Mouse (Mus musculus) hindbrain, embryonic 14.5 days (tissue): ENCODE measurements around the gene Tec. TPM values are rescaled to one million over a fixed set of nuclear protein-coding genes. Genes with fewer than 3 reads are reported as not detected.
A peak's percentile ranks its signal among the peaks of the same experiment; 100 is the strongest.

Experiments used
- ATAC-seq: fragments of 200-750 bp; cut with Nextera tagmentation; 2 replicates; pipeline ENCODE4 v1.8.0; 2017; ENCODE audit warnings: moderate number of reproducible peaks, mild to moderate bottlenecking, moderate TSS enrichment, moderate library complexity; ENCODE audit not compliant: low FRiP score
- DNase-seq: peaks from one replicate; pipeline ENCODE4 v3.0.0-alpha.2; 2015; ENCODE audit warnings: low spot score
- H3K27ac ChIP-seq: fragments of 300-500 bp; sonication (generic); 2 replicates; pipeline ENCODE4 v1.5.1; 2014; ENCODE audit warnings: mild to moderate bottlenecking, moderate library complexity
- H3K27me3 ChIP-seq: fragments of 300-500 bp; sonication (generic); 2 replicates; pipeline ENCODE4 v1.6.1; 2014; ENCODE audit warnings: mild to moderate bottlenecking, low read length, mixed read lengths; ENCODE audit not compliant: control insufficient read depth, insufficient read depth
- H3K36me3 ChIP-seq: fragments of 300-500 bp; sonication (generic); replicated peaks from 2 replicates; pipeline ENCODE4 v1.6.1; 2014; ENCODE audit not compliant: control insufficient read depth, insufficient read depth
- H3K4me1 ChIP-seq: fragments of 300-500 bp; sonication (generic); replicated peaks from 2 replicates; pipeline ENCODE4 v1.6.1; 2014; ENCODE audit warnings: antibody characterized with exemption, low read length, mixed read lengths; ENCODE audit not compliant: control insufficient read depth, insufficient read depth
- H3K4me2 ChIP-seq: fragments of 300-500 bp; sonication (generic); replicated peaks from 2 replicates; pipeline ENCODE4 v1.6.1; 2014; ENCODE audit warnings: mild to moderate bottlenecking, moderate library complexity
- H3K4me3 ChIP-seq: fragments of 300-500 bp; sonication (generic); replicated peaks from 2 replicates; pipeline ENCODE4 v1.5.1; 2014; ENCODE audit warnings: mild to moderate bottlenecking, low read length
- H3K9ac ChIP-seq: fragments of 300-500 bp; sonication (generic); 2 replicates; pipeline ENCODE4 v1.6.1; 2014
- H3K9me3 ChIP-seq: fragments of 300-500 bp; sonication (generic); 2 replicates; pipeline ENCODE4 v1.6.1; 2016; ENCODE audit warnings: low read length; ENCODE audit not compliant: control insufficient read depth
- WGBS: fragments of 180-500 bp; shearing (Covaris S2); extraction: QIAGEN DNeasy Blood & Tissue Kit; methylation state at CpG from one replicate; pipeline ENCODE4 v1.1.7; 2014; 5-methylcytosine and 5-hydroxymethylcytosine counted together
- polyA plus RNA-seq: library from polyadenylated mRNA; unstranded; fragments of >200 nt; fragmentation: Nextera tagmentation; extraction: Ambion mirVana; gene quantifications from 2 replicates; pipeline ENCODE4 v1.2.1, GENCODE M21; 2014

Tec gene
- polyA plus RNA-seq, 1 experiment from 2014 or later, result 7.6 TPM

- no peaks in the 10 kb centered on the region for H3K27me3 ChIP-seq
- DNase-seq, result no peak
- H3K9ac ChIP-seq, result no peak overlapping the region
- no peak overlapping the region for H3K4me2 ChIP-seq
- H3K36me3 ChIP-seq, result no peaks in the 10 kb centered on the region
- H3K27ac ChIP-seq, result no peak overlapping the region
- no peaks in the 10 kb centered on the region for H3K9me3 ChIP-seq
- H3K4me3 ChIP-seq, result no peak overlapping the region
- H3K4me1 ChIP-seq, result no peaks in the 10 kb centered on the region
- WGBS, result 82% methylated on average over 6 of the region's 6 CpGs
- ATAC-seq, result no peak
These were observed 19.3 kb downstream of the Tec start for GRCm38 (mm10) chr5:72848889-72849435.

DNA sequence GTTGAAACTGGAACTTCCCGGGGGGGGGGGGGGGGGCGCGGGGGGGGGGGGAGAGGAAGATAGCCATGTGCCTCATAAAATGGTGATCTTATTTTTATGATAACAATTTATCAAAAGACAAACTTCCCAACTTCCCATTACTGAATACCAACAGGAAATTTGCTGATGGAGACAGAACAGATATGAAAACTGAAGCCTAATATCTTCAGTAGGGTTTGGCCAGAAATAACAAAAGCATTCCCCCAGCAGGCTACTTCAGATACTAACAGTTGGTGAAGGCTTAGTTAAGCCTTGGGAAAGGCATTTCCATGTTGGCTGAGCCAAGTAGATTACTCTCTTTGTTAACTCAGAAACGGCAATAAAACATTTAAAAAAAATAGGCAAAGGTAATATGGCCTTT is 21.6 kb downstream of the Tec start:
- H3K4me2 ChIP-seq, result no peak overlapping the region
- no peaks in the 10 kb centered on the region for H3K9me3 ChIP-seq
- DNase-seq, result no peak
- no peaks in the 10 kb centered on the region for H3K36me3 ChIP-seq
- H3K4me3 ChIP-seq, result no peak overlapping the region
- ATAC-seq, result no peak
- no peak overlapping the region for H3K9ac ChIP-seq
- H3K27ac ChIP-seq, result no peak overlapping the region
- no peaks in the 10 kb centered on the region for H3K4me1 ChIP-seq
- H3K27me3 ChIP-seq, result no peaks in the 10 kb centered on the region
- WGBS, result 70% methylated on average over 1 of the region's 4 CpGs

DNA sequence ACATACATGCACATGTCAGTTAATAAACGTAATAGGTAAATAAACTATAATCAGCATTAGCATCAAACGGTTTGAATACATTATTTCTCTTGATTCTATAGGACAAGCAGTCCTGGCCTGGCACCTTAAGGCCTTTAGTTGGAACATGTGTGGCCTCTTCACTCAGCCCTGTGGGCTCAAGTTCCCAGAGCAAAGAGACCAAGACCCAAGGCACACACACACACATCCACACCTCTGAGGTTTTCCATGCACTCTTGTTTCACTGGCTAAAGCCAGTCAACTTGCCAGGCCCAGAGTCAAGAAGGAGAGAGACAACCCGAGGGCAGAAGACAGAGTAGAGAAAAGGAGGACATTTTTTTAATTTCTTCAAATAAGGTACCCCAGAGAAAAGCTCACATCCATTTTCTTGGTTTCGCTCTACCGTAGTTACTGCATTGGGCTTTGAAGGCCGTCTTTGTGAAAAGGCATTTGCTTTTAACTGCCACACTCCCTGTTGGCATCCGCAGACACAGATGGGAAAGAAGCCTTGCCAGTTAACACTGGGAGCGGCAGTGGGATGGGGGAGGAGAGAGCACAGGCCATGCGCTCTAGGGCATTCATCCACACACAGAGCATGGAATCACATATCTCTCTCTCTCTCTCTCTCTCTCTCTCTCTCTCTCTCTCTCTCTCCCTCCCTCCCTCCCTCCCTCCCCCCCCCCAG is 22.2 kb downstream of the Tec start:
- Histone ChIP-seq H3K4me3 (no peak overlapping the region), H3K27ac (no peak overlapping the region), H3K4me2 (no peak overlapping the region), H3K27me3 (no peaks in the 10 kb centered on the region), H3K9me3 (0 out of 2 replicates have a peak, but pooled peaks cover 1% of the 10 kb centered on the region), H3K4me1 (no peaks in the 10 kb centered on the region), H3K36me3 (no peaks in the 10 kb centered on the region), H3K9ac (no peak overlapping the region)
- DNase-seq (peak; percentile 53), ATAC-seq (peak; percentile 80)
- 63% methylated on average over 9 of the region's 9 CpGs for WGBS

DNA sequence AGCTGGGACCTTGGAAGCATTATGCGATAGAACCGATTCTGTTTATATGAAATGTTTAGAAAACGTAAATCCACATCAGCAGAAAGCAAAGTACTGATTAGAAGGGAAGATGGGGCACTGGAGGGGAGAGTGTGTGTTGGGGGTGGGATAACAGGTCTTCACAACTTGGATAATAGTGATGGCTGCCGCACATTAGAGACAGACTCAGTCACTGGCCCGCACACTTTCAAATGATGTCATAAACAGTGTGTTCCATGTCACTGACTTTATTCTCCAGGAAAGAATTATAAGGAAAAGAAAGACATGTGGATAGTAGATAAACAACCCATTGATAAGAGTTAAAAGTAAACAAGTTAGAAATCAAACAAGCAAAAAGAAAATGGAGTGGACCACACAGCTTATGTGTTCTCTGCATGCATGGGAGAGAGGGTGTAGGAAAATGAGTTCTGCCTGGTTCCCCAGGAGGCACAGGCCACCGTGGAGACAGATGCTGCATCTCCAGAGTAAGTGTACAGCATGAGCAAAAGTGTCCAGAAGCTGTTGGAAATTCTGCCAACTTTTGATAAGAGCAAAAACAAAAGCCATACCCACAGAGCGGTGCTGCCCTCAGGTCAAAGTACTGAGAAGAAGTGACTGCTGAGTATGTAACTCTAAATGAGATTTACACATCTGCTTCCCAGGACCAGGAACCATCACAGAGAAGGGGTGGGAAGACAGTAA is 23.3 kb downstream of the Tec start:
- H3K4me1 ChIP-seq, result no peaks in the 10 kb centered on the region
- no peaks in the 10 kb centered on the region for H3K36me3 ChIP-seq
- no peak overlapping the region for H3K27ac ChIP-seq
- no peak overlapping the region for H3K4me3 ChIP-seq
- WGBS, result 81% methylated on average over 7 of the region's 7 CpGs
- no peak for DNase-seq
- no peaks in the 10 kb centered on the region for H3K27me3 ChIP-seq
- no peak for ATAC-seq
- H3K9ac ChIP-seq, result no peak overlapping the region
- H3K4me2 ChIP-seq, result no peak overlapping the region
- H3K9me3 ChIP-seq, result 0 out of 2 replicates have a peak, but pooled peaks cover 9% of the 10 kb centered on the region

DNA sequence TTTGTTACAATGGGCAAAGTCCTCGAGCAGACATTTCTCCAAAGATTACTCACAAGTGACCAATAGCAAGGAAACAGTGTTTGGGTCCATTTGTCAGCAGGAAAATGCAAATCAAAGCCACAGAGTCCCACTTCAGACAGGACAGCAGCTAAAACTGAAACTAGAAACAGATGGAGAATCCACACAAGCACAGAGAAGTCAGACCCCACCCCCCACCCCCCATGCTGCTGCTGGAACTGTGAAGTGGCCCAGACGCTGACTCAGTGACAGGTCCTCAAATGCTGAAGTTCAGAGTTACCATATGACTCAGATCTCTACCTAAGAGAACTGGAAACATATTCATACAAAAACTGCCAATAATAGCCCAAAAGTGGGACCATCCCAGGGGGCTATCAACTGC is 24.0 kb downstream of the Tec start:
- Histone ChIP-seq H3K27ac (no peak overlapping the region), H3K9me3 (0 out of 2 replicates have a peak, but pooled peaks cover 9% of the 10 kb centered on the region), H3K27me3 (no peaks in the 10 kb centered on the region), H3K9ac (no peak overlapping the region), H3K4me3 (no peak overlapping the region), H3K4me1 (no peaks in the 10 kb centered on the region), H3K4me2 (no peak overlapping the region), H3K36me3 (no peaks in the 10 kb centered on the region)
- 56% methylated on average over 2 of the region's 2 CpGs for WGBS
- no peak for ATAC-seq
- DNase-seq, result no peak

- no peak for DNase-seq
- H3K9me3 ChIP-seq, result peaks cover 13% of the 10 kb centered on the region; the same call in 1 of the 2 replicates
- WGBS, result 92% methylated on average over 3 of the region's 3 CpGs
- H3K4me2 ChIP-seq, result no peak overlapping the region
- no peaks in the 10 kb centered on the region for H3K36me3 ChIP-seq
- no peak overlapping the region for H3K9ac ChIP-seq
- no peak overlapping the region for H3K4me3 ChIP-seq
- H3K27me3 ChIP-seq, result no peaks in the 10 kb centered on the region
- no peaks in the 10 kb centered on the region for H3K4me1 ChIP-seq
- no peak for ATAC-seq
- no peak overlapping the region for H3K27ac ChIP-seq
These were observed 28.6 kb downstream of the Tec start for GRCm38 (mm10) chr5:72839655-72840054.

DNA sequence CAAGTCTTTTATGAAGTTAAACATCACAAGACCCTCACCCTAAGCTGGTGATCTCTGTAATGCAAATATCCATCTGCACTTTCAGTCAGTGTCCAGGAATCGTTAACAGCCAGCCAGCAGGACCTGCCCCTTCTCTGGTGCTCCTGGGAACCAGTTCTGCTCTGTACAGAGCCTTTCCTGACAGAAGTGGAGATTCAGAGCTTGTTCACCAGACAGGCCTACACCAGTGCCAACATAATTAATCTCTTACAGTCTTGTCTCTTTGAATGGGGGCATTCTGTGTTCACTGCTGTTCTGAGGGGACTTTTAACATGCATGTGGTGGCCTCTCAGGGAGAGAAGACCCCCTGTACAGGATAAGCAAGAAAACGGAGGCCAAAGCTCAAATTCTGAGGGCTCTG is 29.3 kb downstream of the Tec start:
- no peak for DNase-seq
- peak; percentile 68; the same call in 1 of the 2 replicates for ATAC-seq
- H3K27ac ChIP-seq, result peak overlapping the region; percentile 20; the same call in 1 of the 2 replicates

DNA sequence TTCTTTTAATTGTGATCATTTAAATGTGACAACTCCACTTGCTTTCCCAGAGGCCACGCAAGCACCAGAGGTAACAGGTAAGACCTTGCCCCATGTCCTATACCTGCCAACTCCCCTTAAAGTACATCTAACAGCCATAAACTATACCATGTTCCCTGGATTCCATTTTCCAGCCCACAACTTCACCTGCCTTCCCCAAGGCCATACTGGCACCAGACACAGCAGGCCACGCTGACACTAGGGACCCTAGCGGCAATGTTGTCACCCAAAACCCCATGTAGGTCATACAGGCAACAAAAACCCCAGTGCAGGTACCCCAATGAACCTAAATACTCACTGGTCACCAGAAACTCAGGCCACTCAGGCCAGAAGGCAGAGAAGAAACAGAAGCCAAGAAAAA is 32.6 kb downstream of the Tec start:
- Histone ChIP-seq H3K9me3 (peaks cover 7% of the 10 kb centered on the region; the same call in 1 of the 2 replicates), H3K36me3 (no peaks in the 10 kb centered on the region), H3K9ac (no peak overlapping the region), H3K4me2 (no peak overlapping the region), H3K4me1 (no peaks in the 10 kb centered on the region), H3K4me3 (no peak overlapping the region), H3K27ac (no peak overlapping the region), H3K27me3 (no peaks in the 10 kb centered on the region)
- 95% methylated on average over 3 of the region's 3 CpGs for WGBS
- DNase-seq (no peak), ATAC-seq (no peak)

More for the DNA sequence above, 29.3 kb downstream of the Tec start:
- no peak overlapping the region for H3K4me2 ChIP-seq
- no peaks in the 10 kb centered on the region for H3K36me3 ChIP-seq
- WGBS, result 40% methylated on average over 2 of the region's 2 CpGs
- H3K27me3 ChIP-seq, result no peaks in the 10 kb centered on the region
- H3K4me1 ChIP-seq, result no peaks in the 10 kb centered on the region
- H3K4me3 ChIP-seq, result no peak overlapping the region
- no peak overlapping the region for H3K9ac ChIP-seq
- peaks cover 13% of the 10 kb centered on the region; the same call in 1 of the 2 replicates for H3K9me3 ChIP-seq
